Mouse (Mus musculus): ENCODE data around the gene Ankrd26.
A peak's percentile ranks its signal among the peaks of the same experiment; 100 is the strongest.
"Not testable (repeated sequence)": the region's sequence is repeated elsewhere in the genome, so short reads cannot be mapped to it uniquely, and the experiment has no call there.

Gene Ankrd26

GRCm38 (mm10) chr6:118561745-118562609 is at the start of gene Ankrd26:
TSS of gene Ankrd26 (minus strand) at chr6:118562226.
- peak; percentile 82 for DNase-seq (ENCODE audit: low read depth, low spot score)

GRCm38 (mm10) chr6:118608906-118609305 is 46.9 kb upstream of the Ankrd26 start:
- no peak for DNase-seq (ENCODE audit: low read depth, low spot score)

DNA sequence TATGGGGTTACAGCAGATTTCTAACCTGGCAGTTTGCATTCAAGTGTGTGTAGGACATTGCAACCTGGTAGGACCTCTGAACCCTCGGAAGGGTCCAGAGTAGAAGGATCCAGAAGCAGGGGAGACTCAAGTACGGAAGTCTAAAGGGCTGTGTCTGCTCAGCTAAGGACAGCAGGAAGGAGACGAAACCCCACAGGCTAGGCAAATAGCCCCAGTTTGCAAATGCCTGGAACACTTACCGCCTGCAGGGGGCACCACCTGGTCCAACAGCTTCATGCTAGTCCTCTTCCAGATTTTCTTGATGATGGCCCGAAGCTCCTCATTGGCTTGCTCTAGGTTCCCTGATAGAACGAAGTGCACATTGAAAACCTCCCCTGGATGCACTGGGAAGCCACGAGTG is 43.9 kb upstream of the Ankrd26 start:
- no peak for DNase-seq (ENCODE audit: low read depth, low spot score)

DNA sequence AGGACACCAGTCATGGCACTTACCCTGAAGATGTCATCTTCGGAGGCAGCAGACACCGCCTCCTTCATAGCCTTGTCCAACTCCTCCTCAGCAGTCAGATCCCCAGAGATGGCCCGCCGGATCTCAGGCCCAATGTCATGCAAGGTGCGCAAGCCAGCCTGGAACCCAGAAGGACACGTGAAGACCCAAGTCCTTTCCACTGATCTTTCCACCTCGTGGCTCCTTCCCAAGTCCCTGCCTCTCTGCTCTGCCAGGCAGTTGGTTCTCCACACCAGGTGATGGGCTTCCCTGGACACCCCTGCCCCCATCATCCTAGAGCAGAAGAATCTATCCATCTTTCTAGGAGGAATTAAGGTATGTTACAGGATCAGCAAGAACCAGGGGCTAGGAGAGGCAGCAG is 41.8 kb upstream of the Ankrd26 start:
- DNase-seq (ENCODE audit: low read depth, low spot score): no peak

- DNase-seq (ENCODE audit: low read depth, low spot score): no peak
Observed at GRCm38 (mm10) chr6:118595681-118596055, 33.6 kb upstream of the Ankrd26 start.

- DNase-seq (ENCODE audit: low read depth, low spot score): no peak
Observed at GRCm38 (mm10) chr6:118594833-118595680, 33.0 kb upstream of the Ankrd26 start.

GRCm38 (mm10) chr6:118594070-118594469 is 32.0 kb upstream of the Ankrd26 start:
- no peak for DNase-seq (ENCODE audit: low read depth, low spot score)

- DNase-seq (ENCODE audit: low read depth, low spot score): no peak
Observed at GRCm38 (mm10) chr6:118593377-118594061, 31.5 kb upstream of the Ankrd26 start.

- DNase-seq (ENCODE audit: low read depth, low spot score): no peak
Observed at GRCm38 (mm10) chr6:118592662-118593376, 30.8 kb upstream of the Ankrd26 start.

DNA sequence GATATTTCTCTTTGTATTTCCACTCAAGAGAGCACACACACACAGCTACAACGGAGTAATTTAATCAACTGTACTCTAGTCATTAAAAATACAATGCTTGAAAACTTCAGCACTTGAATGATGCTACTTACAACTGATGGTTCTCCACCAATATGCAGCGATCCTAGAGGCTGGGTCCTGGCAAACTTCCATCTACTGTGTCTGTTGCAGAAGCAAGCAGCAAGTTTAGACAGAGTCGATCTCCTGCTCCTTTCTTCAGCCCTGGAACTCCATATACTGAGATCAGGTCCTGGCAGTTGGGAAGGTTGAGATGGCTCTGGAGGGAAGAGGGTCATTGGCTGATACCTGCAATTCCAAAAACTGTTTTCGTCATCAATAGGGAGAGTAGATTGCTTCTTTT is 16.7 kb upstream of the Ankrd26 start:
- not testable (repeated sequence) for DNase-seq (ENCODE audit: low read depth, low spot score)

DNA sequence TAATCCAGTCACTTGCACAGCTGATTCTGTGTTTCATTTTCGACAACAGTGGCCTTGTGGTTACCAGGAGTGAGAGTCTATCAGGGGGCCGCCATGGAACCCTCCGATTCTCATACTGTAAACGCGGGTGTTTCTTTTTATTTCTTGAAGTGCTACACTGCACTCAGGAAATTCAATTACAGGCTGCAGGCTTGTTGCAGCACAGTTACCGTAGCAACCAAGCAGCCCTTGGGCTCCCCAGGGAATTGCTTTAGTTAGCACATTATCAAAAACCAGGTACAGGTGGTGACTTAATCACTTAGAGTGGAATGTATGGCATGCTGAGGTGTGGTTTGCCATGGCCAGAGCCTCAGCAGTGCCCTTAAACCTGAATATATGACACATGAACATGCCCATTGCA is 12.3 kb upstream of the Ankrd26 start:
- DNase-seq (ENCODE audit: low read depth, low spot score): no peak

- no peak for DNase-seq (ENCODE audit: low read depth, low spot score)
Observed at GRCm38 (mm10) chr6:118567816-118568215, 5.8 kb upstream of the Ankrd26 start.

DNA sequence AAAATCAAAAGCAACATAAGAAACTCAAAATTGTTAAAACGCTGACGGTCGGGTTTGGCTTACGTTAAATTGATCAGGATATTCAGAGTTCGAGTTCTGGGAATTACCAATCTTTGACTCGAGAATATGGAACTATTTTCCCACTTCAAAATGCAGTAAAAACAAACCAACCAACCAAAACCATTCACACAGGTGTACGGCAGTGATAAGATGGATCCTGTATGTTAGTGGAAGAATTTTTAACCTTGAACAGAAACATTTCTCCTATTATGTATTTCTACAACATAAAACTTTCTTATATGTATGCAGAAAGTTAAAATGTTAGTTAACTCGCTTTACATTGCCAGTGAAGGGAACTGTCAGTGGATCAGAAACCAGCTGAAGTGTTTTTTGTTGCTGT is 801 bp downstream of the Ankrd26 start:
- DNase-seq (ENCODE audit: low read depth, low spot score): no peak

- DNase-seq (ENCODE audit: low read depth, low spot score): no peak
Observed at GRCm38 (mm10) chr6:118538627-118539026, 23.4 kb downstream of the Ankrd26 start.

DNA sequence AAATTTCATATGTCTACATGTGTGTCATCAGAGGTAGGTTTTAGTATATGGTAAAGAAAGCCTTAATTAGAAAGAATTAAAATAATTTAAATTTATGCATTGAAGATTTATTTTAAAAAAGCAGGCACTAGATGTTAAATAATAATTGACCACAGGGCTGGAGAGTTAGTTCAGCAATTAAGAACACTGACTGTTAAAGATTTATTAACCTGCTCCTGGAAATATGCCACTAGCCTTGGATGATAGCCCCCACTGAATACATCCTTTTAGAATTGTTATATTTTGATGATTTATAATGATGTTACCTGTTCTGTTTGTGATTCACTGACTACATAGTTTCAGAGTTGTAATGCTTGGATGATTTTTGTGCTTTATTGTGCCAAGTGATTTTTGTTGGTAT is 24.8 kb downstream of the Ankrd26 start:
- DNase-seq (ENCODE audit: low read depth, low spot score): not testable (repeated sequence)

GRCm38 (mm10) chr6:118535321-118535720 is 26.7 kb downstream of the Ankrd26 start:
- no peak for DNase-seq (ENCODE audit: low read depth, low spot score)

- DNase-seq (ENCODE audit: low read depth, low spot score): no peak
Observed at GRCm38 (mm10) chr6:118533381-118533780, 28.6 kb downstream of the Ankrd26 start.

DNA sequence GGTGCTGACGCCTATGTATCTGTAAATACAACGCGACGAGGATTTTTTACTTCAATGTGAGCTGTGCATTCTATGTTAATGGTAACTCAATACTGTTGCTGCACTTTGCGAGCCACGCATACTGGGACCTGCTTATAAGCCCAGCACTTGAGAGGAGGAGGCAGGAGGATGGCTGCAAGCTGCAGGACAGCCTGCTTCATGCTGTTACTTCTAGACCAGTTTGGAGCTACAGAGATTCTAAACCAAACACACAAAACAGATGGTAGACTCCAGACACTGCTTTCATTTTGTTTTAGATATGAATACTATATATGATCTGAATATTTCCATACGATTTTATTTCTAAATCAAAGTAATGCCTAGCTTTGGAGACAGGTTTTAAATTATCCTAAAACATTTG is 41.4 kb downstream of the Ankrd26 start:
- no peak for DNase-seq (ENCODE audit: low read depth, low spot score)

- DNase-seq (ENCODE audit: low read depth, low spot score): no peak
Observed at GRCm38 (mm10) chr6:118513335-118514012, 48.6 kb downstream of the Ankrd26 start.

- DNase-seq (ENCODE audit: low read depth, low spot score): no peak
Observed at GRCm38 (mm10) chr6:118499010-118499409, 63.0 kb downstream of the Ankrd26 start.

GRCm38 (mm10) chr6:118482125-118482524 is 79.9 kb downstream of the Ankrd26 start:
- DNase-seq (ENCODE audit: low read depth, low spot score): no peak
